Mouse (Mus musculus) kidney, embryonic 16.5 days (tissue): ENCODE data around the gene Nnmt. TPM values are rescaled to one million over a fixed set of nuclear protein-coding genes. Genes with fewer than 3 reads are reported as not detected.

Experiments used
- ATAC-seq: fragments of 200-750 bp; cut with Nextera tagmentation; 2 replicates; pipeline ENCODE4 v1.8.0; 2017; ENCODE audit warnings: moderate TSS enrichment; ENCODE audit not compliant: low FRiP score, low TSS enrichment
- H3K27ac ChIP-seq: fragments of 300-500 bp; sonication (generic); 2 replicates; pipeline ENCODE4 v1.5.1; 2014; ENCODE audit warnings: low read length
- H3K27me3 ChIP-seq: fragments of 300-500 bp; sonication (generic); 2 replicates; pipeline ENCODE4 v1.6.1; 2014; ENCODE audit warnings: low read length, control low read depth, mixed read lengths; ENCODE audit not compliant: insufficient read depth
- H3K36me3 ChIP-seq: fragments of 300-500 bp; sonication (generic); 2 replicates; pipeline ENCODE4 v1.6.1; 2014; ENCODE audit warnings: low read length, control low read depth, mixed read lengths; ENCODE audit not compliant: insufficient read depth
- H3K4me1 ChIP-seq: fragments of 300-500 bp; sonication (generic); 2 replicates; pipeline ENCODE4 v1.6.1; 2014; ENCODE audit warnings: low read length, control low read depth, mixed read lengths; ENCODE audit not compliant: insufficient read depth
- H3K4me2 ChIP-seq: fragments of 300-500 bp; sonication (generic); replicated peaks from 2 replicates; pipeline ENCODE4 v1.6.1; 2014; ENCODE audit warnings: low read depth, low read length
- H3K4me3 ChIP-seq: fragments of 300-500 bp; sonication (generic); 2 replicates; pipeline ENCODE4 v1.5.1; 2014; ENCODE audit warnings: mild to moderate bottlenecking, low read length
- H3K9ac ChIP-seq: fragments of 300-500 bp; sonication (generic); replicated peaks from 2 replicates; pipeline ENCODE4 v1.6.1; 2014; ENCODE audit warnings: low read length
- H3K9me3 ChIP-seq: fragments of 300-500 bp; sonication (generic); 2 replicates; pipeline ENCODE4 v1.6.1; 2016; ENCODE audit warnings: low read length, control low read depth
- WGBS: fragments of 180-500 bp; shearing (Covaris S2); extraction: QIAGEN DNeasy Blood & Tissue Kit; methylation state at CpG from one replicate; pipeline ENCODE4 v1.1.7; 2014; 5-methylcytosine and 5-hydroxymethylcytosine counted together
- polyA plus RNA-seq: library from polyadenylated mRNA; unstranded; fragments of >200 nt; fragmentation: Nextera tagmentation; extraction: Ambion mirVana; gene quantifications from 2 replicates; pipeline ENCODE4 v1.2.1, GENCODE M21; 2015

The Nnmt gene
- polyA plus RNA-seq, 1 experiment from 2014 or later, result 2.4 TPM

- H3K4me1 ChIP-seq, result no peaks in the 10 kb centered on the region
- 61% methylated on average over 4 of the region's 4 CpGs for whole genome bisulfite sequencing
- H3K4me2 ChIP-seq, result no peak overlapping the region
- H3K27ac ChIP-seq, result no peak overlapping the region
- H3K4me3 ChIP-seq, result no peak overlapping the region
- H3K36me3 ChIP-seq, result no peaks in the 10 kb centered on the region
- H3K9ac ChIP-seq, result no peak overlapping the region
- no peak for ATAC-seq
- H3K9me3 ChIP-seq, result no peaks in the 10 kb centered on the region
- no peaks in the 10 kb centered on the region for H3K27me3 ChIP-seq
These were observed 4.8 kb upstream of the Nnmt start for GRCm38 (mm10) chr9:48609734-48610133.

DNA sequence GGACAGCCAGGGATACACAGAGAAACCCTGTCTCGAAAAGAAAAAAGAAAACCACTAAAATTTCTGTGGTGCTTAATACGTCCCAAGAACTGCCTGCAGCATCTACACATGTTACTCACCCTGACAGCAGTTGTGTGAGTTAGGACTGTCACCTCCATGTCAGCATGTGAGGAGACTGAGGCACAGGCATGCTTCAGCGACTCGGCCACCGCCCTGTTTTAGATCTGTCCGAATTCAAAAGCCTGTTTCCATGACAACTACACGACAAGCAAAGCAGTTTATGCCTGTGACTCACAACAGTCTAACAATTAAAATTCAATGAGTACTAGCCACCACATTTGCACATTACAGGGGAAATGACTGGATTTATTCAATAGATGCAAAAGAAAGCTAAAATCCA, 2.5 kb upstream of the Nnmt start:
- H3K27me3 ChIP-seq, result no peaks in the 10 kb centered on the region
- 70% methylated on average over 7 of the region's 7 CpGs for WGBS
- no peak overlapping the region for H3K9ac ChIP-seq

DNA sequence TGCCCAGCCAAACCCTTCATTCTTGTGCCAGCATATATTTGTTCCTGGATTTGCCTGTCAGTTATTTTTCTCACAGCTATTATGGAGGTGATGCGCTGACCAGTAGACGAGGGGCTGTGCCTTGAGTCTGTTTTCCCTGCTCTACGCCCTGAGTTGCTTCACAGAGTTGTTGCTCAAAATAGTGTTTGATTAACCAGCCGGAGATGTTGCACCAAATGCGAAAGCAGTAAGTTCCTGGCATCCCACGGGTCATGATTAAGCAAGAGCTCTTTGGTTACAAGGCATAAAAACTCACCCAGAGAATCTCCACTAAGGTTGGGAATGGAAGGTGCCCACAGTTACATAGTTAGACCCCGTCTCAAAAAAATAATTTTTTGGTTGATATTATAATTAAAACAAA, 1.2 kb upstream of the Nnmt start:
- WGBS, result 80% methylated on average over 7 of the region's 7 CpGs

More for the DNA sequence above, 2.5 kb upstream of the Nnmt start:
- H3K4me3 ChIP-seq, result no peak overlapping the region
- no peaks in the 10 kb centered on the region for H3K9me3 ChIP-seq
- H3K27ac ChIP-seq, result no peak overlapping the region
- no peak for ATAC-seq
- H3K36me3 ChIP-seq, result no peaks in the 10 kb centered on the region
- H3K4me2 ChIP-seq, result no peak overlapping the region
- no peaks in the 10 kb centered on the region for H3K4me1 ChIP-seq

DNA sequence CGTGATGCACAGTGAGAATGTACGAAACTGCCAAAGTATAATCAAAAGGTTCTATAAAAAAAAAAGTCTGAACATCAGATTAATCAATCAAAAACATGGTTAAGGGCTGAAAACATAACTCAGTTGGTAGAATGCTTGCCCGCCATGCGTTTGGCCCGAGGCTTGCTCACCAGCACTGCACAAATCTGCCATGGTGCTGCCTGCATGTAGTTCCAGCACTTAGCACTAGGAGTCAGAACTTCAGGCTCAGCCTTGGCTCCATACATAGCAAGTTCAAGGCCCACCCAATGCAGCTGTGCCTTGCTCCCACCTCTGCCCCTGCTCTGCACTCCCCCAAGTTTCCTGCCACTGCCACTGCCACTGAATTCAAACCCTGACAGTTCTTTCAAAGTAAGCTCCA, 744 bp upstream of the Nnmt start:
- H3K4me2 ChIP-seq, result no peak overlapping the region
- no peak overlapping the region for H3K27ac ChIP-seq
- no peak for ATAC-seq
- no peak overlapping the region for H3K9ac ChIP-seq
- no peak overlapping the region for H3K4me3 ChIP-seq
- H3K36me3 ChIP-seq, result no peaks in the 10 kb centered on the region
- no peaks in the 10 kb centered on the region for H3K27me3 ChIP-seq
- H3K4me1 ChIP-seq, result no peaks in the 10 kb centered on the region
- H3K9me3 ChIP-seq, result no peaks in the 10 kb centered on the region
- WGBS, result 89% methylated on average over 5 of the region's 5 CpGs

More for the DNA sequence above, 1.2 kb upstream of the Nnmt start:
- Histone ChIP-seq H3K9ac (no peak overlapping the region), H3K4me3 (no peak overlapping the region), H3K9me3 (no peaks in the 10 kb centered on the region), H3K4me1 (no peaks in the 10 kb centered on the region), H3K4me2 (no peak overlapping the region), H3K27ac (no peak overlapping the region), H3K27me3 (no peaks in the 10 kb centered on the region), H3K36me3 (no peaks in the 10 kb centered on the region)
- no peak for ATAC-seq

GRCm38 (mm10) chr9:48604226-48604625, 727 bp downstream of the Nnmt start:
- Histone ChIP-seq H3K4me2 (no peak overlapping the region), H3K4me3 (no peak overlapping the region), H3K27ac (no peak overlapping the region), H3K27me3 (no peaks in the 10 kb centered on the region), H3K36me3 (no peaks in the 10 kb centered on the region), H3K9ac (no peak overlapping the region), H3K9me3 (no peaks in the 10 kb centered on the region), H3K4me1 (no peaks in the 10 kb centered on the region)
- ATAC-seq, result no peak
- 68% methylated on average over 1 of the region's 1 CpGs for whole genome bisulfite sequencing

DNA sequence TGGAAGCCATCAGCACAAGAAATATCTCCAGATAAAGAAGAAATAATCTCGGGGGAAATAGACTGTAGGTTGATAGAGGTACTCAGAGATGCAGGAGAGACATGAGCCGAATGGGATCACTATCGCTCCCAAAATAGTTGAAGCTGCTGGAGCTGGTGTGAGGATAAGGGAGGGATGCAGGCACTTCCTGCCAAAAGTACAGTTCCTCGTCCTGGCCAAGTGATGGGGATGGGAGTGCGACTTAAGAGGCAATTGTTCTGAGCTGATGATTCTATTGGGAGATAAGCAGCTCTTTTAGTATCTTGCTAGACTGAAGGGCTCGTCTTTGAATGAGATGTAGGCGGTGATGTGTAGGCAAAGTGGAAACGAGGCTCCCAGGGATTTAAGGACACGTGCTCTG, 4.1 kb downstream of the Nnmt start:
- no peak overlapping the region for H3K9ac ChIP-seq
- no peaks in the 10 kb centered on the region for H3K9me3 ChIP-seq
- no peaks in the 10 kb centered on the region for H3K36me3 ChIP-seq
- H3K27me3 ChIP-seq, result no peaks in the 10 kb centered on the region
- WGBS, result 82% methylated on average over 9 of the region's 9 CpGs
- H3K27ac ChIP-seq, result no peak overlapping the region
- H3K4me3 ChIP-seq, result no peak overlapping the region
- H3K4me1 ChIP-seq, result no peaks in the 10 kb centered on the region
- no peak for ATAC-seq
- no peak overlapping the region for H3K4me2 ChIP-seq

GRCm38 (mm10) chr9:48600066-48600465, 4.9 kb downstream of the Nnmt start:
- Histone ChIP-seq H3K4me1 (no peaks in the 10 kb centered on the region), H3K4me2 (no peak overlapping the region), H3K27me3 (no peaks in the 10 kb centered on the region), H3K27ac (no peak overlapping the region), H3K36me3 (no peaks in the 10 kb centered on the region), H3K4me3 (no peak overlapping the region), H3K9me3 (no peaks in the 10 kb centered on the region), H3K9ac (no peak overlapping the region)
- no peak for ATAC-seq
- WGBS, result 55% methylated on average over 2 of the region's 2 CpGs

GRCm38 (mm10) chr9:48597494-48597893, 7.5 kb downstream of the Nnmt start:
- Histone ChIP-seq H3K4me3 (no peak overlapping the region), H3K27me3 (no peaks in the 10 kb centered on the region)
- WGBS, result 76% methylated on average over 5 of the region's 5 CpGs

DNA sequence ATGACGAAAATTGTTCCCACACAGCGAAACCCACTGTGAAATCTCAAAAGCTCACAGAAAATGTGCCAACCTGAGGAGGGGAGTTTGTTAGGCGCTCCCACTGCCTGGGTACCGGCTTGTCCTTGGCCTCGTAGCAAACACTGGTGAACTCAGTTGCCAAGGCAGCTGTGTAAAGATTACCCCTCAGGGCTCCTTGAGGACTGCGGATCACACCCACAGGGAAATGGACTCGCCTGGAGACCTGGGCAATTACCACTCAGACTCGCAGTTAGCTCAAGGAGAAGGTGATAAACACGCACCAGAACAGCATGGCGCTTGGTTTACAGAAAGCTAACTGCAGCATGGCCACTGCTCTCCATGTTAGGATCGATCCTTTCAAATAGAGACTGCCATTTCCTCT, 8.0 kb downstream of the Nnmt start:
- Histone ChIP-seq H3K4me2 (no peak overlapping the region), H3K27ac (no peak overlapping the region), H3K9ac (no peak overlapping the region), H3K9me3 (no peaks in the 10 kb centered on the region), H3K36me3 (no peaks in the 10 kb centered on the region), H3K4me1 (no peaks in the 10 kb centered on the region), H3K4me3 (no peak overlapping the region), H3K27me3 (no peaks in the 10 kb centered on the region)
- ATAC-seq, result no peak
- WGBS, result 59% methylated on average over 11 of the region's 11 CpGs

More at GRCm38 (mm10) chr9:48597494-48597893, 7.5 kb downstream of the Nnmt start:
- Histone ChIP-seq H3K36me3 (no peaks in the 10 kb centered on the region), H3K4me2 (no peak overlapping the region), H3K4me1 (no peaks in the 10 kb centered on the region), H3K9me3 (no peaks in the 10 kb centered on the region), H3K9ac (no peak overlapping the region), H3K27ac (no peak overlapping the region)
- no peak for ATAC-seq

DNA sequence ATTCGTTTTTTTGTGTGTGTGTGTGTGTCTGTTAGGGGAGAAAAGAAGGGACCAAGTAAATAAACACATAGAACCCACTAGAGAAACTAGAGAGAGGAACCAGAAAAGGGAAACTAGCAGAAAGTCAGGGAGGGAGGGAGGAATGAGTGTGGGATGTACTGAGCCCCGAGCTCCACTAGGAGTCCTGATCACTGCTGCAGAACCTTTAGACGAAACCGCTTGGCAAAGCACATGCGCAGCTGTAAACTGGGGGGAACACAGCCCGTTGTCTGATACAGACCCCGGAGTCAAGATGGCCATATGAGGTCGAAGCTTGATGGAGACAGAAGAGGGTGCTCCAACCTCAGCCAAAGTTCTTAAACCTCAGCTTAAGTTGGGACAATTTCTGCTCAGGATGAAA, 11.0 kb downstream of the Nnmt start:
- no peak overlapping the region for H3K27ac ChIP-seq
- no peaks in the 10 kb centered on the region for H3K4me1 ChIP-seq
- no peaks in the 10 kb centered on the region for H3K9me3 ChIP-seq
- no peak overlapping the region for H3K9ac ChIP-seq
- 56% methylated on average over 8 of the region's 8 CpGs for WGBS
- H3K4me2 ChIP-seq, result no peak overlapping the region
- H3K27me3 ChIP-seq, result no peaks in the 10 kb centered on the region
- H3K4me3 ChIP-seq, result no peak overlapping the region
- no peaks in the 10 kb centered on the region for H3K36me3 ChIP-seq
- no peak for ATAC-seq

DNA sequence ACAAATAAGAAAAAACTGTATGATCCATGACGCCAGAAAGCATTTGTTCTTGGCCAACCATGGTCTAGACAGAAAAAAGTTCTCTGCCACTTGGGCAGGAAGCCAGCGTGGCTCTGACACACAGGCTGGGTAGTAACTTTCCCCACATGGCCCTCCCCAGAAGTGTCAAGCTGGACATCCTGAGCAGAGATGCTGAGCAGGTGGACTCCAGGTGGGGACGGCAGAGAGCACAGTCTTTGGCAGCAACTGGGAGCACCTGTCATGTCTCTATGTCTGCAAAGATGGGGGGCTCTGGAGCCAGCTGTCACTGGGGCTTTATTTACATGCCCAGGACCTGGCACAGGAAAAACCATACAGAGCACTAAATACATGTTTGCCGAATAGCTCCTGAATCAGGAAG, 14.3 kb downstream of the Nnmt start:
- WGBS, result 74% methylated on average over 4 of the region's 4 CpGs
- H3K4me3 ChIP-seq, result no peak overlapping the region
- ATAC-seq, result no peak

More for the DNA sequence above, 14.3 kb downstream of the Nnmt start:
- Histone ChIP-seq H3K4me2 (no peak overlapping the region), H3K9ac (no peak overlapping the region), H3K4me1 (no peaks in the 10 kb centered on the region), H3K9me3 (no peaks in the 10 kb centered on the region), H3K27me3 (no peaks in the 10 kb centered on the region), H3K36me3 (no peaks in the 10 kb centered on the region), H3K27ac (no peak overlapping the region)
